Mouse (Mus musculus) midbrain, embryonic 12.5 days (tissue): ENCODE data around the gene Ankrd23. TPM values are rescaled to one million over a fixed set of nuclear protein-coding genes. Genes with fewer than 3 reads are reported as not detected.
A peak's percentile ranks its signal among the peaks of the same experiment; 100 is the strongest.

Experiments
- ATAC-seq: fragments of 200-750 bp; cut with Nextera tagmentation; 2 replicates; pipeline ENCODE4 v1.8.0; 2017; ENCODE audit warnings: low read depth, moderate TSS enrichment, moderate library complexity; ENCODE audit not compliant: low FRiP score
- H3K27ac ChIP-seq: fragments of 300-500 bp; sonication (generic); replicated peaks from 2 replicates; pipeline ENCODE4 v1.5.1; 2016; ENCODE audit warnings: mild to moderate bottlenecking
- H3K27me3 ChIP-seq: fragments of 300-500 bp; sonication (generic); 2 replicates; pipeline ENCODE4 v1.6.1; 2016; ENCODE audit warnings: mild to moderate bottlenecking
- H3K36me3 ChIP-seq: fragments of 300-500 bp; sonication (generic); 2 replicates; pipeline ENCODE4 v1.6.1; 2016
- H3K4me1 ChIP-seq: fragments of 300-500 bp; sonication (generic); 2 replicates; pipeline ENCODE4 v1.6.1; 2016
- H3K4me2 ChIP-seq: fragments of 300-500 bp; sonication (generic); replicated peaks from 2 replicates; pipeline ENCODE4 v1.6.1; 2016; ENCODE audit warnings: mild to moderate bottlenecking, moderate library complexity
- H3K4me3 ChIP-seq: fragments of 300-500 bp; sonication (generic); 2 replicates; pipeline ENCODE4 v1.5.1; 2016; ENCODE audit warnings: mild to moderate bottlenecking
- H3K9ac ChIP-seq: fragments of 300-500 bp; sonication (generic); replicated peaks from 2 replicates; pipeline ENCODE4 v1.6.1; 2016; ENCODE audit warnings: mild to moderate bottlenecking, moderate library complexity
- H3K9me3 ChIP-seq: fragments of 300-500 bp; sonication (generic); 2 replicates; pipeline ENCODE4 v1.6.1; 2016; ENCODE audit warnings: mild to moderate bottlenecking
- WGBS: fragments of 180-500 bp; shearing (Covaris S2); methylation state at CpG from one replicate; pipeline ENCODE4 v1.1.7; 2016; 5-methylcytosine and 5-hydroxymethylcytosine counted together
- polyA plus RNA-seq: library from polyadenylated mRNA; unstranded; fragments of >200 nt; fragmentation: Nextera tagmentation; extraction: Ambion mirVana; gene quantifications from 2 replicates; pipeline ENCODE4 v1.2.1, GENCODE M21; 2016

Ankrd23 gene
- polyA plus RNA-seq, 1 experiment from 2014 or later, result 19.8 TPM

GRCm38 (mm10) chr1:36572709-36573108 lies 36.0 kb upstream of the Ankrd23 start:
- Histone ChIP-seq H3K4me2 (no peak overlapping the region), H3K9me3 (no peaks in the 10 kb centered on the region), H3K4me3 (no peak overlapping the region), H3K4me1 (peaks cover 12% of the 10 kb centered on the region), H3K9ac (no peak overlapping the region), H3K27ac (no peak overlapping the region), H3K36me3 (no peaks in the 10 kb centered on the region), H3K27me3 (peaks cover 6% of the 10 kb centered on the region)
- ATAC-seq, result no peak
- 67% methylated on average over 1 of the region's 1 CpGs for WGBS

DNA sequence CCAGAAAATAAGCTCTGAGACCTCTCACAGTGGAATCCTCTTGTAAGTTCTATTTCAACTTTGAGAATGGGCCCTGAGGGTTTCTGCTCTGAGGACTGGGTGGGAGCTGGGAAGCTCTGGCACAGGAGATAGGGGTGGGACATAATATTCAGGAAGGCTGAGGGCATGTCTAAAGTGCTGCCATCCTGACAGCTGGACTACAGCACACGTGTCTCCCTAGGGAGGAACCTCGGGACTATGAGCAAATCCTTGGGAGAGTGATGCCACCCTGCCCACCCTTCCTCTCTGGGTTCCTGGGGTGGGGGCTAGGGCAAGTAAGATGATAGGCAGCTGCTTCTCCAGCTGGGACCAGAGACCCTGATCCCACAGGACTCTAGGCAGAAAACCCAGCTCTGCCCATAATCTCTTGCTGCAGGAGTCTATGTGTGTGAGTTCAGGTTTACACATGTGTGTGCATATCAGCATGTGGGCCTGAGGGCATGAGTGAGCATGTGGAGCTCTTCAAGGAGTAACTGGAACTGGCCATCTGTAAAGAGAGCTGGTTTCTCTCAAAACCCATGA lies 35.5 kb upstream of the Ankrd23 start:
- Histone ChIP-seq H3K9me3 (no peaks in the 10 kb centered on the region), H3K27ac (no peak overlapping the region), H3K27me3 (peaks cover 6% of the 10 kb centered on the region), H3K4me1 (peaks cover 12% of the 10 kb centered on the region), H3K36me3 (no peaks in the 10 kb centered on the region), H3K9ac (no peak overlapping the region), H3K4me3 (no peak overlapping the region), H3K4me2 (no peak overlapping the region)
- ATAC-seq, result no peak
- 82% methylated on average over 2 of the region's 2 CpGs for WGBS

DNA sequence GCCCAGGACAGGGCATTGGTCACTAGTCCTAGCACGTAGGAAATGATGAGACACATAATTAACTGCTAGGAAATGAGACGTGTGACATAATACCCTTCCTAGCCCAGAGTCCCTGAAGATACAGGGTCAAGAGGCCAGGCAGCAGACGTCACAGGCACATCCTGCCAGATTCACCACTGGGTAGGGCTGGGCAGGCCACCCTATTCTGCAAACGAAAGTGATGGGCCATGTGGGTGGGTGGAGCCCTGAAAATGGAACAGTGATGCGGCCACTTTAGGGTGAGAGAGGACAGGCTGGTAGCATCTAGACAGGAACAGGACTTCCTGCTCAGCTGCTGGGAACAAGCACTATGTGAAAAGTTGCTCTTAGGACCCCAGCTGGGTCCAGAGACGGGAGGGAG lies 34.9 kb upstream of the Ankrd23 start:
- no peaks in the 10 kb centered on the region for H3K9me3 ChIP-seq
- ATAC-seq, result no peak
- H3K4me3 ChIP-seq, result no peak overlapping the region
- no peak overlapping the region for H3K4me2 ChIP-seq
- H3K36me3 ChIP-seq, result no peaks in the 10 kb centered on the region
- H3K27me3 ChIP-seq, result peaks cover 6% of the 10 kb centered on the region
- 62% methylated on average over 6 of the region's 6 CpGs for WGBS
- no peak overlapping the region for H3K27ac ChIP-seq
- peaks cover 14% of the 10 kb centered on the region for H3K4me1 ChIP-seq
- H3K9ac ChIP-seq, result no peak overlapping the region

- 88% methylated on average over 5 of the region's 5 CpGs for WGBS
- ATAC-seq, result no peak
These were observed 33.6 kb upstream of the Ankrd23 start for GRCm38 (mm10) chr1:36570320-36570719.

DNA sequence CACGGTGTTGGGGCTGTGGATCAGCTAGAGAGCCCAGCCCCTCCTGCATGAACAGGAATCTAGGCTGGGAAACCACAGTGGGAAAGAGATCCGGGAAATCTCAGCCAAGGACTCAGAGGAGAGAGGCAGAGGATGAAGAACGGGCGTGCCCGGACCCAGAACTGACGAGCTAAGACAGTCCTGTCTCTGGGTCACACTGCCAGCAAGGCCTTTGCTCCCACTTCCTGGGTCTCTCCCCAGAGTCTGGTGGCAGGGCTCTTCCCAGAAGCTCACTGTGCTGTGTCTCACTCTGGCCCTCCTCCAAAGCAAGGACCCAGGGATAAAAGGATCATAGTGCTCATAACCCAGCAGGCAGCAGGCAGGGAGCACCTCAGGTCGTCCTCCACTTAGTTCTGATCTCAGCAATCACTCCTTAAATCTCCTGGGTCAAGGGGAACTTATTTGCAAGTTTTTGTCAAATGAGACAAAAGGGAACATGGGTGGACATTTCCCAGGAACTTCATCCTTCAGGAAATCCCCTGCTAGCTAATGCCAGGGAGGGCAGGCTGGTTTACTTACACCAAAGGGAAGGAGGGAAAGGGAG lies 33.1 kb upstream of the Ankrd23 start:
- Histone ChIP-seq H3K9me3 (no peaks in the 10 kb centered on the region), H3K36me3 (no peaks in the 10 kb centered on the region), H3K4me3 (no peak overlapping the region), H3K4me1 (peaks cover 13% of the 10 kb centered on the region), H3K9ac (no peak overlapping the region), H3K4me2 (no peak overlapping the region), H3K27me3 (peaks cover 6% of the 10 kb centered on the region), H3K27ac (no peak overlapping the region)
- no peak for ATAC-seq
- WGBS, result 60% methylated on average over 7 of the region's 7 CpGs

More at GRCm38 (mm10) chr1:36570320-36570719, 33.6 kb upstream of the Ankrd23 start:
- H3K27me3 ChIP-seq, result peaks cover 6% of the 10 kb centered on the region
- peaks cover 14% of the 10 kb centered on the region for H3K4me1 ChIP-seq
- no peaks in the 10 kb centered on the region for H3K36me3 ChIP-seq
- no peak overlapping the region for H3K9ac ChIP-seq
- H3K9me3 ChIP-seq, result no peaks in the 10 kb centered on the region
- no peak overlapping the region for H3K27ac ChIP-seq
- no peak overlapping the region for H3K4me2 ChIP-seq
- H3K4me3 ChIP-seq, result no peak overlapping the region

DNA sequence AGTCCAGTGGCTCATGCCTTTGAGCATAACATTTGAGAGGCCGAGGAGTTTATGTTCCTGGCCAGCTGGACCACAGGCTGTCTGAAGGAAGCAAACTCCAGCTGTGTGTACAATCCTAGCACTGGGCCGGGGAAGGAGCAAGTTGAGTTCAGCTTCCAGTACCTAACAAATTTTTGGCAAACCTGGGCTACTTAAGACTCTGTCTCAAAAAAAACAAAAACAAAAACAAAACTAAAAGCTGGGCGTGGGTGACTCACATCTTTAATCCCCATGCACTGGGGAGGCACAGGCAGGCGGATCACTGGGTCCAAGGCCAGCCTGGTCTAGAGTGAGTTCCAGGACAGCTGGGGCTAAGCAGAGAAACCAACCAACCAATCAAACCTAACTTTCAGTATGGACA lies 32.1 kb upstream of the Ankrd23 start:
- no peaks in the 10 kb centered on the region for H3K36me3 ChIP-seq
- H3K9ac ChIP-seq, result no peak overlapping the region
- no peaks in the 10 kb centered on the region for H3K9me3 ChIP-seq
- peaks cover 6% of the 10 kb centered on the region; the same call in 1 of the 2 replicates for H3K4me1 ChIP-seq
- H3K4me3 ChIP-seq, result no peak overlapping the region
- H3K27me3 ChIP-seq, result peaks cover 6% of the 10 kb centered on the region
- no peak overlapping the region for H3K4me2 ChIP-seq
- ATAC-seq, result no peak
- no peak overlapping the region for H3K27ac ChIP-seq
- WGBS, result 74% methylated on average over 4 of the region's 4 CpGs

DNA sequence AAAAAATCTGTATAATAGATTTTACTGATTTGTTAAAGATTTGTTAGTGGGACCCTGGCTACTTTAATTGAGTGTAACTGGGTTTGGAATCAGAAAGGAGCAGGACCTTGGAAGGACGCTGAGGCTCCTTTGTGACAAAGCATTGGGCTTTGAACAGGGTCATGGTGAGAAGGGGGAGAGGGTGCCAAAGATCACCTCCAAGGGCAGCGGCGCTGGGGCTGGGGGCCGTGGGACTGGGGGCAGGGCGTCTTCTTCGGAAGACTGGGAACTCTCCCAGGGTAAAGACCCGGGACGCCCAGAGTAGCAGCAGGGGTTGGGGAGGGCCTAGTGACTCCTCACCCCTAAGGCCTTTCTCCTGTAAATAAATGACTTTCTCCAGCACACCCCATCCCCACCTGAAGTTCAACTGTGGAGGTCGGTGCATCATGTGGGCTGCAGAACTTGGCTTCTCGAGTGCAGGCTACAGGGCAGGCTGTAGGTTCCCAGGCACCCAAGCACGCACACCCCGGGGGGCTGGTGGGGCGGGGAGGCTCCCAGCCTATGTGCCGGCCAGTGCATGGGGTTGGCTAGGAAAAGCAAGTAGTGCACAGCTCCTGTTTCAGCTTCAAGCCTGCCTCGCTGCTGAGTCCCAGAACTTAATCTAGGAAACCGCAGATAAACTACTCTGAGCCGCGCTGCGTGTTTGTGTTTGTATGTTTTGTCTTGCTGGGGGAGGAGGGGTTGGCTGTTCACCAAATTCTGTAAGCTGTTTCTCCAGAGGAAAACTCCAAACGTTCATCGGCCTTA lies 31.3 kb upstream of the Ankrd23 start:
- H3K27ac ChIP-seq, result no peak overlapping the region
- H3K9ac ChIP-seq, result no peak overlapping the region
- 41% methylated on average over 20 of the region's 21 CpGs for whole genome bisulfite sequencing
- H3K4me2 ChIP-seq, result no peak overlapping the region
- peaks cover 6% of the 10 kb centered on the region for H3K27me3 ChIP-seq
- no peak for ATAC-seq
- H3K4me1 ChIP-seq, result peaks cover 6% of the 10 kb centered on the region; the same call in 1 of the 2 replicates
- no peak overlapping the region for H3K4me3 ChIP-seq
- no peaks in the 10 kb centered on the region for H3K9me3 ChIP-seq
- H3K36me3 ChIP-seq, result no peaks in the 10 kb centered on the region

DNA sequence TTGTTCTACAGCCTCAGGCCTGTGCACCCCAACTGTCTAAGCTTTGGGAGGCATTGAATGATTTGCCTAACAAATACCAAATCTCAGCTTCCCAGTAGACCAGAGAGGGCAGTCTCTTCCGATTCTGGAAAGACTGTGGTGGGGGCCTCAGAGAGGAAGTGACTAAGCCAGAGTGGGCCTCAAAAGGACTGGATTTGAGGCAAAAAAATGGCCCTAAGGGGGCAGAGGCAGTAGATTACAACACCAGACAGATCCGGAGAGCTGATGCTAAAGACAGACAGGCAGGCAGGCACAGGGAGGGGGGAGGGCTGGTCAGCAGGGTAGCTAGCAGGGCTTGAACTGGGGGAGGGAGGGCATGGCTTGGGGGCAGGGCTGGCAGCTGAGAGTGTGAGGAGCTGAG lies 29.7 kb upstream of the Ankrd23 start:
- ATAC-seq, result no peak
- Histone ChIP-seq H3K4me2 (no peak overlapping the region), H3K4me3 (no peak overlapping the region), H3K36me3 (no peaks in the 10 kb centered on the region), H3K4me1 (peaks cover 6% of the 10 kb centered on the region; the same call in 1 of the 2 replicates), H3K27ac (peak overlapping the region; percentile 39), H3K9me3 (no peaks in the 10 kb centered on the region), H3K27me3 (peaks cover 6% of the 10 kb centered on the region), H3K9ac (no peak overlapping the region; the same call in 1 of the 2 replicates)
- WGBS, result 5% methylated on average over 2 of the region's 2 CpGs

DNA sequence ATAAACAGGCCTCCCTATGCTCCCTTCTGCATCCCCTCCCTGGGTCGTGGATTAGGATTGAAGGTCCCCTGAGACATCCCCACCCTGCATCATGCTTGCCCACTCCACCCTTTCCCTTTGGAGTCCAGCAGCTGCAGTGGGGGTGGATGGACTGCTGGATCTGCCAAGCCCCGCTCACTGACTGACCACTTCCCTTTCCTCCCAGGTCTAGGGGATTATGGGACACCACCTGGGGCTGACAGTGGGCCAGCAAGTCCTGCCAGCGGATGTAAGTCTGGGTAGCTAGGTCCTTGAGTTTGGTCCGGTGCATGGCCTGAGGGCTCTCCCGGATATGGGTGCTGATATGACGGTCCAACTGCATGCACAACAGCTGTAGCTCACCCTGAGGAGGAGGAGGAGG lies 27.4 kb upstream of the Ankrd23 start:
- Histone ChIP-seq H3K27me3 (peaks cover 9% of the 10 kb centered on the region), H3K9ac (no peak overlapping the region), H3K4me3 (no peak overlapping the region), H3K9me3 (no peaks in the 10 kb centered on the region), H3K4me1 (peaks cover 13% of the 10 kb centered on the region), H3K36me3 (no peaks in the 10 kb centered on the region), H3K4me2 (no peak overlapping the region), H3K27ac (no peak overlapping the region)
- ATAC-seq, result no peak
- WGBS, result 71% methylated on average over 6 of the region's 6 CpGs

- WGBS, result 67% methylated on average over 4 of the region's 4 CpGs
- Histone ChIP-seq H3K9me3 (no peaks in the 10 kb centered on the region), H3K27ac (no peak overlapping the region), H3K36me3 (no peaks in the 10 kb centered on the region), H3K4me3 (no peak overlapping the region), H3K27me3 (peaks cover 8% of the 10 kb centered on the region), H3K9ac (no peak overlapping the region), H3K4me2 (no peak overlapping the region), H3K4me1 (peaks cover 18% of the 10 kb centered on the region)
- ATAC-seq, result no peak
These were observed 26.9 kb upstream of the Ankrd23 start for GRCm38 (mm10) chr1:36563632-36564031.

DNA sequence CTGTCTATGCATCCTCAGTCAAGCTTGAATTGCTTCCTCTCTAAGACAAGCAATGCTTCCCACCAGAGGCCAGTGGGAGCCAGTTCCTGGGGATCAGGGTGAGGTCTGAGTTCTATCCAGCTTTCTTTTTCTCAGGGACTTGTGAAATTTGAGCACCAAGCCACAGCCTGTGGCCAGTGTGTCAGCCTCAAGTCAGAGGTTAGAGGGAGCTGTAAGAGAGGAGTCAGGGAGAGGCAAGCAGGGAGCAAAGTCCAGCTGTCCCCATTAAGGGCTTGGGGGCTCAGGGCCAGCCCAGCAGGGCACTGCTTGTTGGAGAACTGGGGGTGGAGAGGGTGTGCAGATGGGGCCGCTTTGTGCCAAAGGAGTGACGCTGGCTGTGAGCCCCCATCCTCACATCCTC lies 26.5 kb upstream of the Ankrd23 start:
- WGBS, result 69% methylated on average over 2 of the region's 2 CpGs
- no peak overlapping the region for H3K27ac ChIP-seq

GRCm38 (mm10) chr1:36562388-36562787 lies 25.7 kb upstream of the Ankrd23 start:
- Histone ChIP-seq H3K36me3 (no peaks in the 10 kb centered on the region), H3K27me3 (peaks cover 8% of the 10 kb centered on the region), H3K4me2 (no peak overlapping the region), H3K4me1 (peaks cover 21% of the 10 kb centered on the region), H3K9ac (no peak overlapping the region), H3K9me3 (no peaks in the 10 kb centered on the region), H3K27ac (no peak overlapping the region), H3K4me3 (no peak overlapping the region)
- ATAC-seq, result no peak
- WGBS, result 77% methylated on average over 4 of the region's 4 CpGs

More for the DNA sequence above, 26.5 kb upstream of the Ankrd23 start:
- Histone ChIP-seq H3K9ac (no peak overlapping the region), H3K4me3 (no peak overlapping the region), H3K27me3 (peaks cover 8% of the 10 kb centered on the region), H3K9me3 (no peaks in the 10 kb centered on the region), H3K36me3 (no peaks in the 10 kb centered on the region), H3K4me1 (peaks cover 21% of the 10 kb centered on the region), H3K4me2 (no peak overlapping the region)
- no peak for ATAC-seq
